Mouse (Mus musculus): ENCODE measurements around the gene Sergef. TPM values are rescaled to one million over a fixed set of nuclear protein-coding genes. Genes with fewer than 3 reads are reported as not detected.
A peak's percentile ranks its signal among the peaks of the same experiment; 100 is the strongest.

Gene Sergef
- total RNA-seq, 2 experiments from 2014 or later, result 8.7 to 10.6 TPM

- no peak for DNase-seq (ENCODE audit: low spot score in 2 of 2)
Observed at GRCm38 (mm10) chr7:46457889-46458288, 181.7 kb downstream of the Sergef start.

GRCm38 (mm10) chr7:46453930-46454679 is 185.5 kb downstream of the Sergef start:
- DNase-seq (ENCODE audit: low spot score in 2 of 2), result no peak

GRCm38 (mm10) chr7:46448922-46449645 is 190.5 kb downstream of the Sergef start:
- DNase-seq (ENCODE audit: low spot score in 2 of 2), result no peak

- DNase-seq (ENCODE audit: low spot score in 2 of 2), result no peak
Observed at GRCm38 (mm10) chr7:46447473-46448165, 192.0 kb downstream of the Sergef start.

- no peak for DNase-seq (ENCODE audit: low spot score in 2 of 2)
Observed at GRCm38 (mm10) chr7:46445896-46446295, 193.7 kb downstream of the Sergef start.

GRCm38 (mm10) chr7:46443163-46443562 is 196.4 kb downstream of the Sergef start:
- no peak for DNase-seq (ENCODE audit: low spot score in 2 of 2)

GRCm38 (mm10) chr7:46438537-46439141 is 201.0 kb downstream of the Sergef start:
- no peak for DNase-seq (ENCODE audit: low spot score in 2 of 2)

- DNase-seq (ENCODE audit: low spot score in 2 of 2), result no peak
Observed at GRCm38 (mm10) chr7:46435833-46436232, 203.8 kb downstream of the Sergef start.

- DNase-seq (ENCODE audit: low spot score in 2 of 2), result no peak
Observed at GRCm38 (mm10) chr7:46433874-46434273, 205.7 kb downstream of the Sergef start.

- no peak for DNase-seq (ENCODE audit: low spot score in 2 of 2)
Observed at GRCm38 (mm10) chr7:46425012-46425411, 214.6 kb downstream of the Sergef start.

- DNase-seq (ENCODE audit: low spot score in 2 of 2), result no peak
Observed at GRCm38 (mm10) chr7:46423951-46424350, 215.7 kb downstream of the Sergef start.

- peak in 1 of 2 experiments; percentile 48 for DNase-seq (ENCODE audit: low spot score in 2 of 2)
Observed at GRCm38 (mm10) chr7:46422764-46423412, 216.7 kb downstream of the Sergef start.

GRCm38 (mm10) chr7:46422052-46422763 is 217.4 kb downstream of the Sergef start:
- DNase-seq (ENCODE audit: low spot score in 2 of 2), result no peak

GRCm38 (mm10) chr7:46421535-46421934 is 218.1 kb downstream of the Sergef start:
- DNase-seq (ENCODE audit: low spot score in 2 of 2), result no peak

- DNase-seq (ENCODE audit: low spot score in 2 of 2), result no peak
Observed at GRCm38 (mm10) chr7:46418102-46418622, 221.4 kb downstream of the Sergef start.

- DNase-seq (ENCODE audit: low spot score in 2 of 2), result no peak
Observed at GRCm38 (mm10) chr7:46417467-46417866, 222.1 kb downstream of the Sergef start.

- no peak for DNase-seq (ENCODE audit: low spot score in 2 of 2)
Observed at GRCm38 (mm10) chr7:46415818-46416425, 223.7 kb downstream of the Sergef start.

- DNase-seq (ENCODE audit: low spot score in 2 of 2), result no peak
Observed at GRCm38 (mm10) chr7:46413959-46414725, 225.5 kb downstream of the Sergef start.

- DNase-seq (ENCODE audit: low spot score in 2 of 2), result no peak
Observed at GRCm38 (mm10) chr7:46412823-46413222, 226.8 kb downstream of the Sergef start.

All from gastrocnemius, postnatal 4 days (tissue).